Mouse (Mus musculus) gastrocnemius, postnatal 4 days (tissue): ENCODE measurements around the gene Plpp1. TPM values are rescaled to one million over a fixed set of nuclear protein-coding genes. Genes with fewer than 3 reads are reported as not detected.

Experiments used
- DNase-seq, 2 experiments: peaks; one replicate each; pipeline ENCODE4 v3.0.0; 2021 to 2022; ENCODE audit warnings: low spot score in 2 of 2, mixed read lengths in 2 of 2
- total RNA-seq, 2 experiments: library from RNA; stranded (reverse); gene quantifications; 2 replicates each; pipeline ENCODE4 v1.2.3; 2021

Gene Plpp1
- total RNA-seq, 2 experiments from 2014 or later: 104 to 108 TPM

DNA sequence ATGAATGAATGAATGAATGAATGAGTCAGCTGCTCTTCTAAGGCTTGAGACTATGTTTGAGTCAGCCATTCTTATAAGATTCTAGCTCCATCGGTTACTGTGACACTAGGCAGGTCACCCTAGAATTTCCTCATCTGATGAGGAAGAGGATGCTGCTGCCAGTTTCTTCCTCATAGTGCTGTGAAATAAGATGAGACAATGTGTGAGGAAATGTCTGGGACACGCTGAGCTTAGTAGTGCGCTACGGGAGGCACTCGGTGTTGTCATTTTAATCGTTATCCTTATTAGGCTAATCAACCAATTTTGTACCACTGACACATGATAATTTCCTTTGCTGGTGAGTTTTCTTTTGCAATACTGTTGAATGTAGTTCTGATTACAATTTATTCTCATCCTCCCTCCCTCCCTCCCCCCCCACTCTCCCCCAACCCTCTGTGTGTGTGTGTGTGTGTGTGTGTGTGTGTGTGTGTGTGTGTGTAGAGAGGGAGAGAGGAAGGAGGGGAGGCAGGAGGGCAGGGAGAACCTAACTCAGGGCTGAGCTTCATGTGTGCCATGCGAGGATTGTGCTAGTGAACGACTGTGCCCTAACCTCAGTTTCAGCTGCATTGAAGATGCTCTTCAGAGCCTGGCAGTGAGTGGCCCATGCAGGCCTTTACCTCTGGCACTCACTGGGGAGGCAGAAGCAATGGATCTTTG, 11.3 kb downstream of the Plpp1 start:
- no peak for DNase-seq

GRCm38 (mm10) chr13:112815996-112816395, 15.4 kb downstream of the Plpp1 start:
- no peak for DNase-seq

GRCm38 (mm10) chr13:112818125-112818524, 17.5 kb downstream of the Plpp1 start:
- DNase-seq: no peak

DNA sequence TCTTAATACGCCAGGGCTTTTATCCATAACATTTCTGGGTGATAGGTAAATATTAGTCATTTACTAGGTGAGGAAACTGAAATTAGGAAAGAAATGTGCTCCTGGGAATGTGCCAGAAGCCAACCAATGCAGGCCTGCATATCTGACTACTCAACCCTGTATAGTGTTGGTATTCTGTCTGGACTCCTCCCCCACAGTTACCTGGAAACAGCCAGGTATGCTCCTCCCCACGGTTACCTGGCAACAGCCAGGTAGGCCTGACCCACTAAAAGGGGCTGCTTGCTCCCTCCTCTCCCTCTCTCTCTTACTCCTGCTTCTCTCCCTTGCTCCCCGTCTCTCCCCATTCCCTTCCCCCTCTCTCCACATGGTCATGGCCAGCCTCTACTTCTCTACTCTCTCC, 21.8 kb downstream of the Plpp1 start:
- DNase-seq: no peak

DNA sequence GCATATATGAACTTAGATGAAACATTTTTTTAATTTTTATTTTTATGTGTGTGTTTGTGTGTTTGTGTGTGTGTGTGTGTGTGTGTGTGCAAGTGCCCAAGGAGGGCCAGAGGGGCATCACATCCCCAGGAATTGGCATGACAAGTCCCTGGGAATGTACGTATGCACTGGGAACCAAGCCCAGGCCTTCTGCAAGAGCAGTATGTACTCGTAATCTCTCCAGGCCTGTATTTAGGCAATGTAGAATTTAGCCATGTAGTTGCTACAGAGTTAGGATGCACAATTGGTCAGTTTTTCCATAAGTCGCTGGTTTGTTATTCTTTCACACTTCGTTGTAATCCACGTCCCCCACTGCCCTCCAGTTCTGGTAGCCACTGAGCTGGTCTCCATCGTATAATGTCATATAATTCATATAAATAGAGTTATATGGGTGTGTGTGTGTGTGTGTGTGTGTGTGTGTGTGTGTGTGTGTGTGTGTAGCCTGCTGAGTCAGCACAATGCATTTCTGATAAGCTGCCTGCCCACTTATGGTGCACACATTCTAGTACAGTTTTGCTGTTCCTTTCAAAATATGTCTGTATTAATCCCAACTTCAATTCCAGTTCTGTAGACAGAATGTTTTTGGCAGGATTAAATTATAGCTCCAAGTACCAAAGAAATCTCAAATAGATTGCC, 22.8 kb downstream of the Plpp1 start:
- DNase-seq: no peak

DNA sequence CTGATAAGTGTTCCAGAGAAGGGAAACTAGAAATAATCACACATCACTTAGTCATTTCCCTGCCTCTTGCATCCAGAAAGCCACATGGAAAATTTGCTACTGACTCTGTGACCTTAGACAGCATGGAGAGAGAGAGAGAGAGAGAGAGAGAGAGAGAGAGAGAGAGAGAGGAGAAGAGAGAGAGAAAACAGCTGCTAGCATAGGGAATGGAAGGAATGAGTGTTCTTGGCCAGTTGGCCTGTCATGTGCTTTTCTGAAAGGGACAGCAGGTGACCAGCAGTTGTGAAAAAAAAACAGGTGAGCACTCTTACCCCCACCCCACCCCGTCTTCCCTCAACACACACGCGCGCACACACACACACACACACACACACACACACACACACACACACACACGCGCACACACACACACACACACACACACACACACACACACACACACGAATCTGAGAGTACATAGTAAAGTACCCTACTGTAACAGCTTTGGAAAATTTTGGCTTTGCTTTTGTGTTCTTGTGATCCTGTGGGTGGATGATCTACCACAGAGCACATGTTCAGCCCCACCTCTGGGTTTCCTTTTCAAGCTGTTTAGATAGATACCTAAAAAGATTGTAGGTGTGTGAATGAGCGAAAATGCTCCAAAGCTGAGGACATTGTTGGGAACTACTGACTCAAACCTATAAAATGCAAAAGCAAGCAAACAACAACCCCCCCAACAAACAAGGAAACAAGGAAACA, 23.5 kb downstream of the Plpp1 start:
- DNase-seq: no peak

- no peak for DNase-seq
These were observed 24.9 kb downstream of the Plpp1 start for GRCm38 (mm10) chr13:112825479-112825878.

DNA sequence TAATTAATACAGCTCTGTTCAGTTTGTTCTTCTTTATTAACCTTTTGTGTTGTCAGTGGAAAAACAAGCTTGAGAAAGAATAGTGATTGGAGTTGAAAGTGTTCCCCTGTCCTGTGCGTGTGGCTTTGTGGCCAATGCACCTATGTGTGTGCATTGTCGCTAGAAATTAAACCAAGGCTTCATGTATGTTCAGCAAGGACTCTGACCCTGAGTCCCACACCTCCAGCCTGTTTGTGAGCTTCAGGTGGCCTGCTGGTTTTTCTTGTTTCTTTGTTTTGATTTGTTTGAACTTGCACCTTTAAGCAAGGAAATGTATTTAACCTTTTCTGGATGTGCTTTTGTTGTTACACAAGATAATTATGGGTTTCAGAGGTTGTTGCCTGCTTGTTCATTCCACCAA, 29.0 kb downstream of the Plpp1 start:
- no peak for DNase-seq

DNA sequence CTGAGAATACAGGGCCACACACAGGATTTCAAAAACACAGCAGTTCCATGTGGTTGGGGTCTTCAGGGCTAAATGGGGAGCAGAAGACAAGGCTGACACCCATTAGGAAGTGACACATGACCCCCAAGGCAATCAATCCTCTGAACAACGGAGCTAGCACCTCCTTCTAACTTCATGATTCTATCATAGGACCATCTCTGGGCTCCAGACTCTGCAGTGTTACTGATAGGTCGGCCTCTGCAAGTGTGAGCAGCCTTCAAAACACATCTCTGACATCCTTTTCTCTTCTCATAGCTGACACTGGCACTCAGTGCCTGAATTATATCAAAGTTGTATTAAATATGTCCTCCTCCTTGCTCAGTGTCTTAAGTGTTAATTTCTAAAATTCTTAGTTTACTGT, 32.0 kb downstream of the Plpp1 start:
- DNase-seq: no peak

- no peak for DNase-seq
These were observed 32.8 kb downstream of the Plpp1 start for GRCm38 (mm10) chr13:112833253-112833894.

- no peak for DNase-seq
These were observed 33.3 kb downstream of the Plpp1 start for GRCm38 (mm10) chr13:112833895-112834263.

DNA sequence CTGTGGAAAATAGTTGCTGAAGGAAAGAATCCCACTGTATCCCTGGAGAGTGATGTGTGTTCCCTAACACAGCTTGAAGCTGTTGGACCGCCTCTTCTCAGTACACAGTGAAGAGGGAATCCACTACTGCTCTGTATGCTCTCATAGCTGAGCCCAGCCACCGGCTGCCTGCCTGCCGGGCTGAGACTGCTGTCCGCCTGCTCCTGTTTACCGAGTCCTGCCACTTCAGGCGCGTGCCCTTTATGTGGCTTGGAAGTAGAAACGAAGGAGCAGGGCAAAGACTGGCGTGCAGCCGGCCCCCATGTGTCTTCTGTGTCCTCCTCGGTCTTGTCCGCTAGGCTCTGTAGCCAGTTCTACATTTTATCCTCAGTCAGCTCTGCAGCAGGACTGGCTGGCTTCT, 34.5 kb downstream of the Plpp1 start:
- peak in 1 of 2 experiments; percentile 26 for DNase-seq

- DNase-seq: no peak
These were observed 36.4 kb downstream of the Plpp1 start for GRCm38 (mm10) chr13:112836951-112837350.

GRCm38 (mm10) chr13:112837621-112838155, 37.1 kb downstream of the Plpp1 start:
- DNase-seq: no peak

DNA sequence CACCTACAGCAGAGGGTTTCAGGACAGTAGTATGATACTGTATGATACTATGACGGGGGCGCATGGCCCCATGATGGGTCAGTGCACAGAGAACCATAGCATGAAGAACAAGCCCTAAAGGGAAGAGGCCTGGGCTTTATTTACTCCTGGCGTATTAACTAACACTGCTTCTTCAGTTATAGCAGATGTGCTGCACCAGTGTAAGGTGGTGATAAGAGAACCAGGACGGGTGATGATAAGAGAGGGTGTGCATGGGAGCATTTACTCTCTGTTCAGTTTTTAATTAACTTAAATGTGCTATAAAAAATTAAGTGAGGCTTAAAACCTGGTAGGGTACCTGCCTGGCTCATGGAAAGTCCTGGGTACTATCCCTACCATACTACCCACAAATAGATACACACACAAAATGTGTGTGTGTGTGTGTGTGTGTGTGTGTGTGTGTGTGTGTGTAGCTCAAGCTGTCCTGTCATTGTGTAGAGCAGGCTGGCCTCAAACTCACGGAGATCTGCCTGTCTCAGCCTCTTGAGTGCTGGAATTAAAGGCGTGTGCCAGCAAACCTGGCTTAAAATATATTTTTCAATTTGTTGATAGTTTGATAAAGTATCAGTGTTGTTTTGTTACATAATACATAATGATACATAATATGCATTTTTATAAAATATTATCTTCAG, 38.1 kb downstream of the Plpp1 start:
- DNase-seq: no peak

- DNase-seq: no peak
These were observed 39.9 kb downstream of the Plpp1 start for GRCm38 (mm10) chr13:112840241-112841087.

GRCm38 (mm10) chr13:112845931-112846330, 45.3 kb downstream of the Plpp1 start:
- no peak for DNase-seq

GRCm38 (mm10) chr13:112853710-112854316, 53.2 kb downstream of the Plpp1 start:
- DNase-seq: no peak

- DNase-seq: no peak
These were observed 53.8 kb downstream of the Plpp1 start for GRCm38 (mm10) chr13:112854402-112854801.

GRCm38 (mm10) chr13:112857921-112858320, 57.3 kb downstream of the Plpp1 start:
- no peak for DNase-seq
